Mouse (Mus musculus) ES-E14 (cell line): ENCODE data around the gene Gm5105. TPM values are rescaled to one million over a fixed set of nuclear protein-coding genes. Genes with fewer than 3 reads are reported as not detected.

ENCODE experiments used
- DNase-seq: peaks from one replicate; pipeline ENCODE4 v3.0.0-alpha.2; 2013; ENCODE audit warnings: low read depth, low spot score
- H3K27ac ChIP-seq: 2 replicates; pipeline ENCODE4 v1.5.1; 2012; ENCODE audit warnings: low read depth, mild to moderate bottlenecking, low read length, moderate library complexity, mixed read lengths; ENCODE audit not compliant: poor library complexity, insufficient read depth, severe bottlenecking
- H3K36me3 ChIP-seq: 2 replicates; pipeline ENCODE4 v1.6.1; 2012; ENCODE audit warnings: mild to moderate bottlenecking, low read length, moderate library complexity, mixed read lengths; ENCODE audit not compliant: control insufficient read depth, poor library complexity, insufficient read depth, severe bottlenecking
- H3K4me1 ChIP-seq, 2 experiments: fragments of 150-350 bp in 1 of 2; sonication (generic) in 1 of 2; 2 replicates each; pipeline ENCODE4 v1.6.1; 2012; ENCODE audit warnings: low read length in 2 of 2, mild to moderate bottlenecking in 1 of 2, mixed read lengths in 1 of 2; ENCODE audit not compliant: control insufficient read depth in 2 of 2, insufficient read depth in 2 of 2, poor library complexity in 1 of 2
- H3K4me3 ChIP-seq, 2 experiments: fragments of 150-350 bp in 1 of 2; sonication (generic) in 1 of 2; 2 replicates each; pipeline ENCODE4 v1.5.1; 2012; ENCODE audit warnings: low read length in 2 of 2, low read depth in 1 of 2, mild to moderate bottlenecking in 1 of 2, mixed read lengths in 1 of 2; ENCODE audit not compliant: insufficient read depth in 1 of 2, poor library complexity in 1 of 2, severe bottlenecking in 1 of 2
- H3K9ac ChIP-seq: 2 replicates; pipeline ENCODE4 v1.6.1; 2012; ENCODE audit warnings: low read depth, mild to moderate bottlenecking, low read length, mixed read lengths; ENCODE audit not compliant: poor library complexity, insufficient read depth, severe bottlenecking
- H3K9me3 ChIP-seq: fragments of 150-350 bp; sonication (generic); 2 replicates; pipeline ENCODE4 v1.6.1; 2012; ENCODE audit warnings: low read depth, mild to moderate bottlenecking, low read length; ENCODE audit not compliant: control insufficient read depth, insufficient read depth
- CHD2 ChIP-seq: IDR thresholded peaks from 2 replicates; pipeline ENCODE4 v1.6.1; 2014; ENCODE audit warnings: mild to moderate bottlenecking, low read depth, low read length, inconsistent platforms
- HCFC1 ChIP-seq: IDR thresholded peaks from 2 replicates; pipeline ENCODE4 v1.6.1; 2012; ENCODE audit warnings: low read length, inconsistent platforms, borderline replicate concordance; ENCODE audit not compliant: insufficient read depth
- MAFK ChIP-seq: IDR thresholded peaks from 2 replicates; pipeline ENCODE4 v1.6.1; 2014; ENCODE audit warnings: mild to moderate bottlenecking, low read depth, low read length, inconsistent platforms; ENCODE audit not compliant: insufficient read depth
- ZC3H11A ChIP-seq: IDR thresholded peaks from 2 replicates; pipeline ENCODE4 v1.6.1; 2012; ENCODE audit warnings: low read depth, mild to moderate bottlenecking, inconsistent platforms, low read length, borderline replicate concordance
- ZNF384 ChIP-seq: IDR thresholded peaks from 2 replicates; pipeline ENCODE4 v1.6.1; 2012; ENCODE audit warnings: low read depth, low read length, inconsistent platforms
- in situ Hi-C, 2 experiments: fragments of 600-800 bp; cut with MboI; formaldehyde crosslinking; loops; one replicate each; pipeline ENCODE4 v1.15.1; 2025; ENCODE audit warnings: low sequenced_read_pairs in 2 of 2, inconsistent platforms in 1 of 2; ENCODE audit not compliant: unreplicated experiment in 2 of 2
- total RNA-seq: library from RNA; depleted of rRNA; stranded (reverse); fragments of 300-350 nt; gene quantifications from 2 replicates; pipeline ENCODE4 v1.2.3, GENCODE M21; 2012

Gene Gm5105
- total RNA-seq, 1 experiment: not detected

- H3K9me3 ChIP-seq: no peaks in the 10 kb centered on the region
- H3K4me3 ChIP-seq: no peak overlapping the region
- H3K36me3 ChIP-seq: no peaks in the 10 kb centered on the region
- no peaks in the 10 kb centered on the region; a peak in 1 of 4 replicates for H3K4me1 ChIP-seq
- no peak for TF ChIP-seq ZNF384
- TF ChIP-seq MAFK: no peak
- TF ChIP-seq HCFC1: no peak
- no peak for TF ChIP-seq ZC3H11A
- no peak for TF ChIP-seq CHD2
- no peak for DNase-seq
- in situ Hi-C loops: no loop called here
- H3K9ac ChIP-seq: no peak overlapping the region
- no peak overlapping the region for H3K27ac ChIP-seq
Measured at GRCm38 (mm10) chr3:138063731-138064329, 3.4 kb downstream of the Gm5105 start.

GRCm38 (mm10) chr3:138062673-138063072, 4.5 kb downstream of the Gm5105 start:
- in situ Hi-C loops: no loop called here
- no peaks in the 10 kb centered on the region for H3K36me3 ChIP-seq
- no peak overlapping the region for H3K4me3 ChIP-seq
- H3K27ac ChIP-seq: no peak overlapping the region
- TF ChIP-seq ZC3H11A: no peak
- TF ChIP-seq HCFC1: no peak
- no peak for TF ChIP-seq CHD2
- no peak for TF ChIP-seq MAFK
- no peak for TF ChIP-seq ZNF384
- no peaks in the 10 kb centered on the region for H3K9me3 ChIP-seq
- H3K9ac ChIP-seq: no peak overlapping the region
- no peak for DNase-seq
- no peaks in the 10 kb centered on the region; a peak in 1 of 4 replicates for H3K4me1 ChIP-seq

DNA sequence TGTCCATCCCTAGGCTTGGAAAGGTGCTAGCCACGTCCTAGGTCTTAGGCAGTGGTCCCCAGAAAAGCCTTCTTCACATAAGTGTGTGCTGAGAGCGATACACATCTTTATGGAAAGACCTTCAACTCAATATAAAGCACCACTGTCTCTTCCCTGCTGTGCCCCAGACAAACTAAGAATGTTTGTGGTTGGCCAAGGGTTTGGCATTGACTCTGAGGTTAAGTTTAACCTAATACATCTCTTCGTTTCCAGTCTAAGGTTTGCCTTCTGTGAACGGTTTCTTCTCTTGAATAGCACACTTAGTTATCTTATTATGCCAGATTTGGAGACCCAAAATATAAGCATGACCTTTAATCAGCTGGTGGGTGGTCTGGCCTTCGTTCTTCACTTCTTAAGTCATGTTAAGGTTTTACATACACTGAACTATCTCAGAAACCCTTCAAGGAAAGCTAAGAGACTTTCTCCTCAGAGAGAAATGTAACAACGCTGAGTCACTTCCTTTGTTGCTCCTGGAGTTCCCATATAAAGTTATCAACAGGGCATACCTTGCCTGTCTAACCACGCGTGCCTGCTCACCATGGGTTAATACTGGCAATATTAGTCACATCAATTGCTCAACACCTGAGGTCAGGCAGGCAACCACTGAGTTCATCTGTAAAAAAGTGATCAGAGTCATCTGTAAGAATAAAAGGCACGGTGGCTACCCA, 5.8 kb downstream of the Gm5105 start:
- no peak overlapping the region for H3K9ac ChIP-seq
- no peak overlapping the region for H3K27ac ChIP-seq

GRCm38 (mm10) chr3:138060429-138060828, 6.8 kb downstream of the Gm5105 start:
- in situ Hi-C loops: no loop called here
- Histone ChIP-seq H3K9me3 (no peaks in the 10 kb centered on the region), H3K36me3 (no peaks in the 10 kb centered on the region), H3K4me1 (no peaks in the 10 kb centered on the region; a peak in 1 of 4 replicates), H3K9ac (no peak overlapping the region), H3K4me3 (no peak overlapping the region), H3K27ac (no peak overlapping the region)
- no peak for TF ChIP-seq ZC3H11A
- no peak for TF ChIP-seq MAFK
- TF ChIP-seq HCFC1: no peak
- no peak for TF ChIP-seq CHD2
- TF ChIP-seq ZNF384: no peak
- DNase-seq: no peak

More for the DNA sequence above, 5.8 kb downstream of the Gm5105 start:
- no peaks in the 10 kb centered on the region; a peak in 1 of 4 replicates for H3K4me1 ChIP-seq
- no peak overlapping the region for H3K4me3 ChIP-seq
- in situ Hi-C loops: no loop called here
- no peaks in the 10 kb centered on the region for H3K36me3 ChIP-seq
- DNase-seq: no peak
- TF ChIP-seq ZC3H11A (no peak), CHD2 (no peak), ZNF384 (no peak), HCFC1 (no peak), MAFK (no peak)
- no peaks in the 10 kb centered on the region for H3K9me3 ChIP-seq
